Mouse (Mus musculus) T-helper 17 cell (primary cell): ENCODE results near the gene Foxq1.

Experiments used
- in situ Hi-C, 2 experiments: fragments of 300-600 bp; cut with MboI, MseI; formaldehyde crosslinking; loops; 1 replicate in 1 of 2; 2 replicates in 1 of 2; pipeline ENCODE4 v1.15.1; 2025; ENCODE audit warnings: high pct_unique_total_duplicates in 2 of 2

The Foxq1 gene

GRCm38 (mm10) chr13:31555834-31556233, at the start of gene Foxq1:
Gene Foxq1 (plus strand): TSS chr13:31556134.
- in situ Hi-C loops: loop anchor here in 1 of 2 experiments (25.0 kb wide), 1 partner anchor 819 kb away; the partner anchor contains the start of gene Irf4

DNA sequence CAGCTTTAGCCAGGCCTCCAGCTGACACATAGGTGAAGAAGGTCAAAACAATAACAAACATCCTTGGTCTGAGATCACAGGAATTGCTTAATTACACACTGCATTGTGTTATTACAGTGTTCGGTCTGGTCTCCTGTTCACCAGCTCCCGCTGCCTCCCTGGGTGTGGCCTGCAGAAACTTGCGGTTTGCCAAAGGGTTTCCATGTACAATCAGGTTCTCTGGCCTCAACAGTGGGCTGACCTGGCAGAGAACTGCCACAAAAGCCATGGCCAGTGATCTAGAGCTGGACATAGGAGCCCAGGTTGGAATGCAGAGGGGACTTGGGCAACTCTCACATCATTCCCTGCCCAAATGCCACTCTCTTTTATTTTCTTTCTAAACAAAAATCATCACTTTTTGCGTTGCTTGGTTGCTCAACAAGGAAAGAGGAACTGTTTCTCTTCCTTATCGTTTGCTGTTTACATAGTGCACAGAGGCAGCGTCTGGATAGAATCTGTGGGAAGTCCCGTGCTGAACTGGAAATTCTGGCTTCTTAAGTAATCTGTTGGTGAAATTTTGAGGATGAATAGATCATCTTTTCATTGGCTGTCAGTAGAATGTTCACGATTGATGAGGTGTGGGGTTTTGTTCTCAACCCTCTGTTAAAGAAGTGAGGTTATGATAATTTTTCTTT, 49.3 kb upstream of the Foxq1 start:
- in situ Hi-C loops: no loop called here

DNA sequence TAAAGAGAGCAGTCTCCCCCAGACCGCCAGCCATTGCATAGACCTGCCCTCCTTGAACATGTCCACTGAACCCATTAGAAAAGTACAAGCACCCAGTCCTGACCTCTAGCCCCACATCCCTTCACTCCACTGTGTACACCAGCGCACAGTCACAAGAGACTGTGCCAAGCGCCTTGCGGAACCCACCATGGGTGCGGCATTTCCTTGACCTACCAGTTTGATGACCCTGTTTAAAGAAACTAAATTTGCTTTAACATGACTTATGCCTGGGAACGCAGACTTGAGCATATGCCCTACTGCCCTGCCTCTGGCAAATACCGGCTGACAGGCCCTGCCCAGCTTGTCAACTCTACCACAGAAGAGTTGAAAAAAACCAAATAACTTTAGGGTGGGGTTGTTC, 40.7 kb upstream of the Foxq1 start:
- in situ Hi-C loops: no loop called here

DNA sequence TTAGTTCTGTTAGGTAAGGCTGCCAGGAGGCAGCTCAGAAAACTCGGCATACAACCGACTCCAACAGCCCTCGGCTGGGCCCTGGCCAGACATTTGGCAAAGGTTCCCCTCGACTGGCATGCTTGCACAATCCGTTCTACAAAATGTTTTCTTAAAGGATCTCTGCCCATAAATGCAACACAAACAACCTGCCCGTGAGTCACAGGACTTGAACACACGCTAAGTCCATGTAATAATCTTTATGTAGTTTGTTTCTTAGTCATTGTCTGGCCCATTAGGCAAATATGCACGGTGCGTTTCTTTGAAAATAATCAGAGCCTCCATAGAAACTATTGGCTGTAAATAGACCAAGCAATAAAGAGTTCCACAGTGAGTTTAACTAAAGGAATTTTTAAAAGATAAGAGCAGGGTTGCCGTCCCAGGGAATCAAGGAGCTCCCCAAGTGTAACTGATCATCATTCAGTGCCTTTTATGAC, 37.5 kb upstream of the Foxq1 start:
- in situ Hi-C loops: no loop called here

DNA sequence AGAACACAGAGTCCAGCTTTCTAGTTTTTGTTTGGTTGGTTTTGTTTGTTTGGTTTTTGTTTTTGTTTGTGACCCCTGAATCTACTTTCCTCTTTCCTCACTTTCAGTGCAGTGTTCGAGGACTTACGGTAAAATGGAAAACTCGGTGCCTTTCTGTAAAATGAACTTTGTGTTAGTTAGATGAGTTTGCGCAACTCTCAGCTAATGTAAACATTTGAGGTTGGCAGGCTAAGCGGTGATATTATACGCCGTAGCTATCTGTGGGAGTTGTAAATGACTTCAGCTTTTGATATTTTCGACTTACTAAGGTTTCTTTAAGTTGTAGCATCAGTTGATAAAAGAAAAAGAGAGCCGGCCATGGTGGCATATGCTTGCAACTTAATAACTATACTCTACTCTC, 37.0 kb upstream of the Foxq1 start:
- in situ Hi-C loops: no loop called here

- in situ Hi-C loops: no loop called here
Observed at GRCm38 (mm10) chr13:31524976-31525375, 31.0 kb upstream of the Foxq1 start.

DNA sequence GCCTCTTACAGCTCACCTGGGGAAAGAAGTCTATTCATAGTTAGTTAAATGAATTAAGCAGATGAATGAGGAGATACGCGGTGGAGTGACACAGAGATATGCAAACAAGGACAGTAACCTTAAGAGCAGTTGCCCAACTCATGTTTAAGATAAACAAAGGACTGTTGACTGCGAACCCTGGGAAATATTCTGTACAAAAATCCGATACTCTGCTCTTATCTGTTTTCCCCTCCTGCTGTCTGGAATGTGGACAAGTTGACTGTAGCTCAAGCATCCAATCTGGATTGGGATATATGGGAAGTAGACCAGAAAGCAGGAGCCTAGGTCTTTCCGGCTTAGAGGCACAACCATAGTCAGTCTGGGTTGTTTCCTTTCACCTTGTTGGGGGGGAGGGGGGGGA, 24.7 kb upstream of the Foxq1 start:
- in situ Hi-C loops: no loop called here

GRCm38 (mm10) chr13:31531651-31532061, 24.3 kb upstream of the Foxq1 start:
- in situ Hi-C loops: no loop called here

- in situ Hi-C loops: no loop called here
Observed at GRCm38 (mm10) chr13:31534726-31535125, 21.2 kb upstream of the Foxq1 start.

GRCm38 (mm10) chr13:31543021-31543420, 12.9 kb upstream of the Foxq1 start:
- in situ Hi-C loops: no loop called here

- in situ Hi-C loops: no loop called here
Observed at GRCm38 (mm10) chr13:31546784-31547183, 9.2 kb upstream of the Foxq1 start.

- in situ Hi-C loops: no loop called here
Observed at GRCm38 (mm10) chr13:31547204-31547603, 8.7 kb upstream of the Foxq1 start.

DNA sequence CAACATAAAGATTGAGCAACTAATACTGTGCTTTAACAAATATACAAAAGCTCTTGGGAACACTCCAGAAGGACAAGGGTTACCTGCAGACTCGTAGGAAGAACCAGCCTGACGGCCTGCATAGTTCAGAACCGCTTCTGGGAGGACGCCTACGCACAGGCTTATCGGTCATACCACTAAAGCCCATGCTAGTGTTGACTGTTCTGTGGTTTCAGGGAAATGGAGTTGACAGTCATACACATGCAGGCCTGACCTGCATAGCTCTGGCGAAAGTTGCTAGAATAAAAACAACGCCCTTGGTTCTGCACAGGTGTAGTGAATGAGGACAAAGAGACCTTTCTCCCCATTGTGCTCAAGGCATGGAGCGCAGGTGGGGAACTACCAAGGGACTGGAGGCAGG, 8.3 kb upstream of the Foxq1 start:
- in situ Hi-C loops: no loop called here

DNA sequence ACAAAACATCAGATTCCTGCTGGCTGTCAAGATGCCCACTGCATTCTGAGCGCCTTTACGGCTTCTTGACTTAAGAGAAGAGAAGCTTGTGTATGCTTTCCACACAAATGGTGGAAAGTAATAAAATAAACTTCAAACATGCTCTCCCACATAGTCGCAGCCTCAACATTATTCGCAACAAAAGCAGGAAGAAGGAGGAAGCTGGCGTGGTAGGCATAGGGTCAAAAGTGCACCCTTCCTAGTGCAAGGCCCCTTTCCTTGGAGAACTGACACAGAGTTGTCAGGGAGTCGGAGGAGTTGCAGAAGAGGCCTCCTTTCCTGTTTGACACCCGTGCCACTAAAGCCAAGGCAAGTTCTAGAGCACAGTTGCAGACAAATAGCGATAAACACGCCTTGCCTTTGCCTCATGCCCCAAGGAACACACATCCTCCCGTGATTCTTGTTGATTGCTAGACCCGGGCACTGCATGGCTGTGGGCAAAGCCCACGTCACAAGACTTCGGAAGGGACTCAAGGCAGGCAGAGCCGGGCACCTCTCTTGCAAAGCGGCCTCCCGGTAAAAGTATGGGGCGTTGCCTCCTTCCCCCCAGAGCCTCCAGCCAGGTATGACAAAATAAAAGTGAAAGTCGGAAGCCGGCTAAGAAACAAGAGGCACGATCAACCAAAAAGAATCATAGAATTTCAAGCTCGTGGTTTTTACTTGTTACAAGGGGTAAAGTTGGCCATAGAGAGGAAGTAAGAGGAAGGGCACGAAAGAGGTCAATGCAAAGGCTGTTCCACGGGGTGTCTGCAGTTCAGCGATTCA, 1.2 kb downstream of the Foxq1 start:
- in situ Hi-C loops: loop anchor here in 1 of 2 experiments (25.0 kb wide), 1 partner anchor 820 kb away; the partner anchor contains the start of gene Irf4

DNA sequence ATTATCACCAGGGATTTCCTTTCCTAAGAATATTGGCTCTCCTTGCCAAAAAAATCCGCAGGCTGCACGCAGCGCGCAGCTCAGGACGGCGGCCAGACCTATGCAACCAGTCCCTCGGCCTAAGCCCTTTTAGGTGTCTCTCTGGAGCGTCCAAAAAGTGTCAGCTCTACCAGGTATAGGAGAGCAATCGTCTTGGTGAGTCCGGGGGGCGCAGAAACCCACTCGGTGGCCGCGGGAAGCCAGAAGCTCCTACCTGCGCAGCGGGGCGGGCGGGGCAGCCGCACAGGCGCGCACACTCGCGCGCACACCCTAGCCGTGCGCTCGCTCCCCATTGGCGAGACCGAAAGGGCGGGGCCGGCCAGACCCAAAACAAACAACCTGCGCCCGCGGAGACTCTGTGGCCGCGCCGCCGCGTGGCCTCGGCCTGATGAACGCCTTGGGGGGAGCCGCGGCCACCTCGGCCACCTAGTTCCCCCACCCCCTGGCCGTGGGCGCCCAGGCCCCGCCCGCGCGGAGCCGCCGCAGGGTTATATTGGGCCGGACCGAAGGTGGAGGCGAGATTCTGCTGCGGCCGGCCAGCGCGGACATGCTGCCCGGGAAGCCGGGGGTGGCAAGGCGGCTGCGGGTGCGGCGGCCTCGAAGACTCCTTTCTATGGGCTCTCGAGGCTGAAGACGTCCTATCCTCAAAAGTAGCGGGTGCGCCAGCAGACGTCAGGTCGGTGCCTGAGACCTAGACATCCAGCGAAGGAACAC, 2.0 kb downstream of the Foxq1 start:
- in situ Hi-C loops: loop anchor here in 1 of 2 experiments (25.0 kb wide), 1 partner anchor 821 kb away; the partner anchor contains the start of gene Irf4

GRCm38 (mm10) chr13:31558521-31559418, 2.8 kb downstream of the Foxq1 start, which contains the start of gene A530084C06Rik:
Gene A530084C06Rik (minus strand): TSS chr13:31559333.
- in situ Hi-C loops: loop anchor here in 1 of 2 experiments (25.0 kb wide), 1 partner anchor 821 kb away; the partner anchor contains the start of gene Irf4

- in situ Hi-C loops: loop anchor here (5.0 to 25.0 kb wide), 3 partner anchors 68 to 822 kb away; partner anchors contain the start of genes Exoc2 (in 1 of the 2), Foxf2 (in 1 of the 2), Gm5447 (in 1 of the 2) and Irf4 (in 1 of the 2)
Observed at GRCm38 (mm10) chr13:31559419-31560144, 3.6 kb downstream of the Foxq1 start.

- in situ Hi-C loops: loop anchor here (5.0 to 25.0 kb wide), 3 partner anchors 63 to 827 kb away; partner anchors contain the start of genes Exoc2 (in 1 of the 2), Foxf2 (in 1 of the 2), Gm5447 (in 1 of the 2) and Irf4 (in 1 of the 2)
Observed at GRCm38 (mm10) chr13:31564394-31564793, 8.5 kb downstream of the Foxq1 start.

DNA sequence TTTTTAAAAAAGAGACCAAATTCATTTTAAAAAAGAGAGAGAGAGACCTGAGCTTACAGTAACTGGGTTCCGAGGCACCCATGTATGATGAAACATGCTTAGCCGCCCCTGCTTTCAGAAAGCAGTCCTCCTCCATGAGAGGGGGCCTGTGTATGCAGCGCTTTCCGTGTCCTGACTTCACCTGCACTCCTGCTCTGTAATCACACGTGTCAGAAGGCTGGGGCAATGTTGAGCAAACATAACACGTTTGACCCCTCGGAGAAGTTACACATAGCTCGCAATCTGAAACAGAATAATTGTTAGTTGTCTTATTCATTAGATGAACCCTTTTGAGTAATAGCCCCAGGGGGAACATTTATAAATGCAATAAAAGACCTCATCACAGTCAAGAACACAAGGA, 11.2 kb downstream of the Foxq1 start:
- in situ Hi-C loops: loop anchor here (10.0 to 25.0 kb wide), 2 partner anchors 592 to 830 kb away; partner anchors contain the start of genes Exoc2 (in 1 of the 2), Gm5447 (in 1 of the 2) and Irf4 (in 1 of the 2)
